Mouse (Mus musculus): ENCODE measurements at regions not wholly inside any gene's neighbourhood (a gene's known extent, or its start where the extent isn't known, plus 50 kb on each side); places are given as distances from the start of the nearest gene placed in this dataset.
A peak's percentile ranks its signal among the peaks of the same experiment; 100 is the strongest.

GRCm38 (mm10) chr3:21958595-21959286 lies 117.7 kb upstream of the Tbl1xr1 start:
- ATAC-seq (ENCODE audit: insufficient read depth, low read depth), result peak; percentile 63; the same call in 1 of the 2 replicates
- DNase-seq (ENCODE audit: low spot score), result no peak
- H3K36me3 ChIP-seq (replicated peaks; ENCODE audit: control insufficient read depth, insufficient read depth, low read length), result no peaks in the 10 kb centered on the region
- no peak overlapping the region for H3K4me3 ChIP-seq (ENCODE audit: low read depth, low read length)
- H3K27ac ChIP-seq (ENCODE audit: low read depth), result peak overlapping the region; percentile 51
- H3K27me3 ChIP-seq (ENCODE audit: control insufficient read depth, insufficient read depth, low read length), result no peaks in the 10 kb centered on the region
- peaks cover 29% of the 10 kb centered on the region for H3K4me1 ChIP-seq (ENCODE audit: control insufficient read depth, insufficient read depth)
- H3K4me2 ChIP-seq (ENCODE audit: low read depth, low read length), result no peak overlapping the region
- no peak overlapping the region for H3K9ac ChIP-seq (replicated peaks; ENCODE audit: low read depth, low read length)
- 55% methylated on average over 6 of the region's 6 CpGs for WGBS
- no peak for TF ChIP-seq CTCF (IDR thresholded peaks at IDR 0.05; ENCODE audit: low read depth)
- no peak for TF ChIP-seq EP300 (IDR thresholded peaks at IDR 0.05; ENCODE audit: low read depth)
- no peaks in the 10 kb centered on the region for H3K9me3 ChIP-seq (replicated peaks; ENCODE audit: control insufficient read depth, low read length)

DNA sequence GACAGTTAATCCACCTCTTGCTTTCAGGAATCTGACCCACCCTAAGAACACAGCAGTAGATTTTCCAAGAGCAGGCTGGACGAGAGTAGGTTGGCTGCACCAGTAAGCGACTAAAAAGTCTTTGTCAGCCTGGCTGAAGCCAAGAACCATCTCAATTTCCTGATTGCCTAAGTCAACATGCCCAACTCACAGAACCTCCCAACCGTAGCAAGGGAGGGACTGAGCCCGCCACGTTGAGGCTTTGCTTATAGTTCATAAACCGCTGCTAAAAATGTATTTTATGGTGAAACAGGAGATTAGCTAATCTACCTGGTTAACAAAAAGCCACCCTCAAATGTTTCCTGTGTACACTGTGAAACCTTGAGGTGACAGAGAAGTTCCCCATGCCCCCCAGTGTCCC lies 115.4 kb upstream of the Tbl1xr1 start:
- DNase-seq (ENCODE audit: low spot score) (no peak), ATAC-seq (ENCODE audit: insufficient read depth, low read depth) (no peak)
- H3K4me1 ChIP-seq (ENCODE audit: control insufficient read depth, insufficient read depth), result peaks cover 36% of the 10 kb centered on the region
- H3K36me3 ChIP-seq (replicated peaks; ENCODE audit: control insufficient read depth, insufficient read depth, low read length), result no peaks in the 10 kb centered on the region
- H3K9me3 ChIP-seq (replicated peaks; ENCODE audit: control insufficient read depth, low read length), result no peaks in the 10 kb centered on the region
- 72% methylated on average over 6 of the region's 6 CpGs for WGBS
- no peak overlapping the region for H3K27ac ChIP-seq (ENCODE audit: low read depth)
- H3K9ac ChIP-seq (replicated peaks; ENCODE audit: low read depth, low read length), result no peak overlapping the region
- TF ChIP-seq EP300 (IDR thresholded peaks at IDR 0.05; ENCODE audit: low read depth) (no peak), CTCF (IDR thresholded peaks at IDR 0.05; ENCODE audit: low read depth) (no peak)
- H3K4me3 ChIP-seq (ENCODE audit: low read depth, low read length), result no peak overlapping the region
- no peaks in the 10 kb centered on the region for H3K27me3 ChIP-seq (ENCODE audit: control insufficient read depth, insufficient read depth, low read length)
- no peak overlapping the region for H3K4me2 ChIP-seq (ENCODE audit: low read depth, low read length)

- Histone ChIP-seq H3K36me3 (replicated peaks; ENCODE audit: control insufficient read depth, insufficient read depth, low read length) (no peaks in the 10 kb centered on the region), H3K9ac (replicated peaks; ENCODE audit: low read depth, low read length) (no peak overlapping the region), H3K4me2 (ENCODE audit: low read depth, low read length) (no peak overlapping the region), H3K4me3 (ENCODE audit: low read depth, low read length) (no peak overlapping the region), H3K27ac (ENCODE audit: low read depth) (no peak overlapping the region), H3K9me3 (replicated peaks; ENCODE audit: control insufficient read depth, low read length) (no peaks in the 10 kb centered on the region), H3K27me3 (ENCODE audit: control insufficient read depth, insufficient read depth, low read length) (no peaks in the 10 kb centered on the region), H3K4me1 (ENCODE audit: control insufficient read depth, insufficient read depth) (peaks cover 36% of the 10 kb centered on the region)
- no peak for TF ChIP-seq CTCF (IDR thresholded peaks at IDR 0.05; ENCODE audit: low read depth)
- no peak for TF ChIP-seq EP300 (IDR thresholded peaks at IDR 0.05; ENCODE audit: low read depth)
- DNase-seq (ENCODE audit: low spot score), result no peak
- 72% methylated on average over 5 of the region's 5 CpGs for WGBS
- ATAC-seq (ENCODE audit: insufficient read depth, low read depth), result no peak
Measured at GRCm38 (mm10) chr3:21961746-21962145, 114.7 kb upstream of the Tbl1xr1 start.

- Histone ChIP-seq H3K4me2 (ENCODE audit: low read depth, low read length) (no peak overlapping the region), H3K9me3 (replicated peaks; ENCODE audit: control insufficient read depth, low read length) (no peaks in the 10 kb centered on the region), H3K4me1 (ENCODE audit: control insufficient read depth, insufficient read depth) (peaks cover 36% of the 10 kb centered on the region), H3K27ac (ENCODE audit: low read depth) (peak overlapping the region; percentile 84), H3K4me3 (ENCODE audit: low read depth, low read length) (no peak overlapping the region), H3K36me3 (replicated peaks; ENCODE audit: control insufficient read depth, insufficient read depth, low read length) (no peaks in the 10 kb centered on the region), H3K9ac (replicated peaks; ENCODE audit: low read depth, low read length) (no peak overlapping the region), H3K27me3 (ENCODE audit: control insufficient read depth, insufficient read depth, low read length) (no peaks in the 10 kb centered on the region)
- no peak for TF ChIP-seq EP300 (IDR thresholded peaks at IDR 0.05; ENCODE audit: low read depth)
- TF ChIP-seq CTCF (IDR thresholded peaks at IDR 0.05; ENCODE audit: low read depth), result no peak
- DNase-seq (ENCODE audit: low spot score), result no peak
- WGBS, result 55% methylated on average over 7 of the region's 7 CpGs
- ATAC-seq (ENCODE audit: insufficient read depth, low read depth), result no peak
Measured at GRCm38 (mm10) chr3:21962360-21962782, 114.1 kb upstream of the Tbl1xr1 start.

GRCm38 (mm10) chr3:21962921-21963732 lies 113.3 kb upstream of the Tbl1xr1 start:
- Histone ChIP-seq H3K27me3 (ENCODE audit: control insufficient read depth, insufficient read depth, low read length) (no peaks in the 10 kb centered on the region), H3K4me1 (ENCODE audit: control insufficient read depth, insufficient read depth) (peaks cover 36% of the 10 kb centered on the region), H3K4me2 (ENCODE audit: low read depth, low read length) (no peak overlapping the region), H3K9me3 (replicated peaks; ENCODE audit: control insufficient read depth, low read length) (no peaks in the 10 kb centered on the region), H3K27ac (ENCODE audit: low read depth) (peak overlapping the region; percentile 84), H3K36me3 (replicated peaks; ENCODE audit: control insufficient read depth, insufficient read depth, low read length) (no peaks in the 10 kb centered on the region), H3K9ac (replicated peaks; ENCODE audit: low read depth, low read length) (no peak overlapping the region), H3K4me3 (ENCODE audit: low read depth, low read length) (no peak overlapping the region)
- ATAC-seq (ENCODE audit: insufficient read depth, low read depth) (no peak), DNase-seq (ENCODE audit: low spot score) (no peak)
- WGBS, result 46% methylated on average over 7 of the region's 7 CpGs
- TF ChIP-seq EP300 (IDR thresholded peaks at IDR 0.05; ENCODE audit: low read depth), result no peak
- no peak for TF ChIP-seq CTCF (IDR thresholded peaks at IDR 0.05; ENCODE audit: low read depth)

All from heart, postnatal 0 days (tissue).